Mouse (Mus musculus) T-helper 1 cell (primary cell): ENCODE data around the gene F12.

ENCODE experiments used
- in situ Hi-C: fragments of 300-600 bp; cut with MboI, MseI; formaldehyde crosslinking; loops from one replicate; pipeline ENCODE4 v1.15.1; 2025; ENCODE audit warnings: high pct_unique_total_duplicates

F12 gene

GRCm38 (mm10) chr13:55371740-55372139 is 54.9 kb downstream of the F12 start:
- in situ Hi-C loops: no loop called here

GRCm38 (mm10) chr13:55371007-55371681 is 55.4 kb downstream of the F12 start:
- in situ Hi-C loops: no loop called here

GRCm38 (mm10) chr13:55370234-55370633 is 56.4 kb downstream of the F12 start:
- in situ Hi-C loops: no loop called here

GRCm38 (mm10) chr13:55369531-55370114 is 57.0 kb downstream of the F12 start, which contains the start of gene Rgs14:
Rgs14 (plus strand) TSS chr13:55369732.
- in situ Hi-C loops: no loop called here

- in situ Hi-C loops: no loop called here
Measured at GRCm38 (mm10) chr13:55368401-55368800, 58.2 kb downstream of the F12 start.
